Mouse (Mus musculus) intestine, embryonic 16.5 days (tissue): Measurements from ENCODE around the gene Prelid1. TPM values are rescaled to one million over a fixed set of nuclear protein-coding genes. Genes with fewer than 3 reads are reported as not detected.
A peak's percentile ranks its signal among the peaks of the same experiment; 100 is the strongest.

Source experiments
- ATAC-seq: fragments of 200-750 bp; cut with Nextera tagmentation; 2 replicates; pipeline ENCODE4 v1.8.0; 2017; ENCODE audit warnings: moderate TSS enrichment, moderate library complexity
- H3K27ac ChIP-seq: fragments of 300-500 bp; sonication (generic); 2 replicates; pipeline ENCODE4 v1.5.1; 2014; ENCODE audit warnings: mild to moderate bottlenecking, low read length
- H3K27me3 ChIP-seq: fragments of 300-500 bp; sonication (generic); replicated peaks from 2 replicates; pipeline ENCODE4 v1.6.1; 2014; ENCODE audit warnings: low read length, control low read depth, mixed read lengths; ENCODE audit not compliant: control insufficient read depth, insufficient read depth
- H3K36me3 ChIP-seq: fragments of 300-500 bp; sonication (generic); 2 replicates; pipeline ENCODE4 v1.6.1; 2014; ENCODE audit warnings: low read length, control low read depth; ENCODE audit not compliant: control insufficient read depth, insufficient read depth
- H3K4me1 ChIP-seq: fragments of 300-500 bp; sonication (generic); 2 replicates; pipeline ENCODE4 v1.6.1; 2014; ENCODE audit warnings: low read length, control low read depth, mixed read lengths; ENCODE audit not compliant: control insufficient read depth, insufficient read depth
- H3K4me2 ChIP-seq: fragments of 300-500 bp; sonication (generic); 2 replicates; pipeline ENCODE4 v1.6.1; 2014; ENCODE audit warnings: low read depth, low read length, control low read depth
- H3K4me3 ChIP-seq: fragments of 300-500 bp; sonication (generic); 2 replicates; pipeline ENCODE4 v1.5.1; 2014; ENCODE audit warnings: mild to moderate bottlenecking, low read length
- H3K9ac ChIP-seq: fragments of 300-500 bp; sonication (generic); 2 replicates; pipeline ENCODE4 v1.6.1; 2014; ENCODE audit warnings: low read depth, low read length
- H3K9me3 ChIP-seq: fragments of 300-500 bp; sonication (generic); 2 replicates; pipeline ENCODE4 v1.6.1; 2016; ENCODE audit warnings: low read length, control low read depth; ENCODE audit not compliant: control insufficient read depth
- WGBS: fragments of 180-500 bp; shearing (Covaris S2); extraction: QIAGEN DNeasy Blood & Tissue Kit; methylation state at CpG from one replicate; pipeline ENCODE4 v1.1.7; 2014; 5-methylcytosine and 5-hydroxymethylcytosine counted together
- polyA plus RNA-seq: library from polyadenylated mRNA; unstranded; fragments of >200 nt; fragmentation: Nextera tagmentation; extraction: Ambion mirVana; gene quantifications from 2 replicates; pipeline ENCODE4 v1.2.1, GENCODE M21; 2015

Gene Prelid1
- 664 and 676 TPM in 2 replicates for polyA plus RNA-seq

- Histone ChIP-seq H3K4me3 (peak within 1 kb of the TSS; percentile 78), H3K4me1 (peaks cover 26% of the 10 kb centered on the region), H3K27me3 (no peaks in the 10 kb centered on the region), H3K4me2 (peak within 1 kb of the TSS; percentile 79), H3K27ac (peak within 1 kb of the TSS; percentile 81), H3K9me3 (no peaks in the 10 kb centered on the region), H3K9ac (peak within 1 kb of the TSS; percentile 97), H3K36me3 (peaks cover 13% of the 10 kb centered on the region)
- ATAC-seq: no peak
- WGBS: 74% methylated on average over 4 of the region's 4 CpGs
These were observed at the start of gene Prelid1 for GRCm38 (mm10) chr13:55319931-55320533. Prelid1 (plus strand) TSS chr13:55320500.

GRCm38 (mm10) chr13:55277203-55277602, 43.1 kb upstream of the Prelid1 start:
- H3K9me3 ChIP-seq: no peaks in the 10 kb centered on the region
- no peak overlapping the region for H3K9ac ChIP-seq
- peaks cover 6% of the 10 kb centered on the region; the same call in 1 of the 2 replicates for H3K36me3 ChIP-seq
- WGBS: 85% methylated on average over 5 of the region's 5 CpGs
- H3K4me1 ChIP-seq: no peaks in the 10 kb centered on the region
- no peak overlapping the region for H3K4me3 ChIP-seq
- H3K4me2 ChIP-seq: no peak overlapping the region
- H3K27me3 ChIP-seq: no peaks in the 10 kb centered on the region
- no peak overlapping the region for H3K27ac ChIP-seq
- ATAC-seq: no peak

GRCm38 (mm10) chr13:55277646-55278045, 42.7 kb upstream of the Prelid1 start:
- no peak for ATAC-seq
- Histone ChIP-seq H3K36me3 (peaks cover 6% of the 10 kb centered on the region; the same call in 1 of the 2 replicates), H3K27ac (no peak overlapping the region)

GRCm38 (mm10) chr13:55288854-55289253, 31.4 kb upstream of the Prelid1 start:
- no peak overlapping the region for H3K4me3 ChIP-seq
- no peak for ATAC-seq
- no peaks in the 10 kb centered on the region for H3K9me3 ChIP-seq
- no peak overlapping the region for H3K9ac ChIP-seq
- H3K27me3 ChIP-seq: no peaks in the 10 kb centered on the region
- 77% methylated on average over 3 of the region's 3 CpGs for WGBS
- H3K36me3 ChIP-seq: peaks cover 16% of the 10 kb centered on the region
- H3K4me1 ChIP-seq: no peaks in the 10 kb centered on the region
- no peak overlapping the region for H3K4me2 ChIP-seq
- no peak overlapping the region for H3K27ac ChIP-seq

More at GRCm38 (mm10) chr13:55277646-55278045, 42.7 kb upstream of the Prelid1 start:
- H3K27me3 ChIP-seq: no peaks in the 10 kb centered on the region
- no peak overlapping the region for H3K4me3 ChIP-seq
- WGBS: 80% methylated on average over 5 of the region's 5 CpGs
- H3K4me1 ChIP-seq: no peaks in the 10 kb centered on the region
- no peak overlapping the region for H3K9ac ChIP-seq
- no peak overlapping the region for H3K4me2 ChIP-seq
- H3K9me3 ChIP-seq: no peaks in the 10 kb centered on the region

- H3K27me3 ChIP-seq: no peaks in the 10 kb centered on the region
- no peak overlapping the region for H3K9ac ChIP-seq
- no peak overlapping the region for H3K4me3 ChIP-seq
- H3K36me3 ChIP-seq: peaks cover 14% of the 10 kb centered on the region
- ATAC-seq: no peak
- H3K27ac ChIP-seq: no peak overlapping the region
- no peaks in the 10 kb centered on the region for H3K9me3 ChIP-seq
- no peaks in the 10 kb centered on the region for H3K4me1 ChIP-seq
- WGBS: 95% methylated on average over 1 of the region's 1 CpGs
- no peak overlapping the region for H3K4me2 ChIP-seq
These were observed 23.5 kb upstream of the Prelid1 start for GRCm38 (mm10) chr13:55296760-55297159.

GRCm38 (mm10) chr13:55300913-55301312, 19.4 kb upstream of the Prelid1 start:
- no peaks in the 10 kb centered on the region for H3K27me3 ChIP-seq

GRCm38 (mm10) chr13:55312028-55312630, 8.2 kb upstream of the Prelid1 start:
- no peaks in the 10 kb centered on the region for H3K9me3 ChIP-seq
- WGBS: 90% methylated on average over 8 of the region's 8 CpGs
- H3K4me2 ChIP-seq: no peak overlapping the region
- H3K27me3 ChIP-seq: no peaks in the 10 kb centered on the region
- peaks cover 26% of the 10 kb centered on the region for H3K36me3 ChIP-seq
- no peak overlapping the region for H3K4me3 ChIP-seq
- no peak overlapping the region for H3K27ac ChIP-seq
- H3K4me1 ChIP-seq: no peaks in the 10 kb centered on the region
- ATAC-seq: no peak
- no peak overlapping the region for H3K9ac ChIP-seq

More at GRCm38 (mm10) chr13:55300913-55301312, 19.4 kb upstream of the Prelid1 start:
- no peak for ATAC-seq
- Histone ChIP-seq H3K36me3 (peaks cover 22% of the 10 kb centered on the region), H3K4me2 (no peak overlapping the region), H3K9me3 (no peaks in the 10 kb centered on the region), H3K27ac (no peak overlapping the region), H3K4me1 (no peaks in the 10 kb centered on the region), H3K9ac (no peak overlapping the region), H3K4me3 (no peak overlapping the region)
- 79% methylated on average over 5 of the region's 5 CpGs for WGBS

GRCm38 (mm10) chr13:55313051-55313450, 7.2 kb upstream of the Prelid1 start:
- Histone ChIP-seq H3K27me3 (no peaks in the 10 kb centered on the region), H3K4me3 (no peak overlapping the region), H3K9ac (no peak overlapping the region), H3K27ac (no peak overlapping the region), H3K9me3 (no peaks in the 10 kb centered on the region), H3K36me3 (peaks cover 22% of the 10 kb centered on the region), H3K4me1 (no peaks in the 10 kb centered on the region), H3K4me2 (no peak overlapping the region)
- ATAC-seq: no peak
- 86% methylated on average over 9 of the region's 9 CpGs for WGBS

- no peak overlapping the region for H3K4me2 ChIP-seq
- peak overlapping the region; percentile 64 for H3K27ac ChIP-seq
- no peak overlapping the region for H3K4me3 ChIP-seq
- no peaks in the 10 kb centered on the region for H3K9me3 ChIP-seq
- H3K9ac ChIP-seq: no peak overlapping the region
- H3K4me1 ChIP-seq: peaks cover 3% of the 10 kb centered on the region; the same call in 1 of the 2 replicates
- no peaks in the 10 kb centered on the region for H3K27me3 ChIP-seq
- H3K36me3 ChIP-seq: peaks cover 25% of the 10 kb centered on the region
- ATAC-seq: peak; percentile 82
- 75% methylated on average over 2 of the region's 2 CpGs for WGBS
These were observed 5.3 kb upstream of the Prelid1 start for GRCm38 (mm10) chr13:55314891-55315412.
